Mouse (Mus musculus) right cerebral cortex, adult 18-20 months (tissue): ENCODE results near the gene Ccser1.
A peak's percentile ranks its signal among the peaks of the same experiment; 100 is the strongest.

Experiments
- DNase-seq: peaks from one replicate; pipeline ENCODE4 v3.0.0; 2022; ENCODE audit warnings: mixed read lengths

Gene Ccser1

GRCm38 (mm10) chr6:61179949-61180755 lies at the start of gene Ccser1:
Ccser1 (plus strand) TSS chr6:61180324.
- peak; percentile 83 for DNase-seq

DNA sequence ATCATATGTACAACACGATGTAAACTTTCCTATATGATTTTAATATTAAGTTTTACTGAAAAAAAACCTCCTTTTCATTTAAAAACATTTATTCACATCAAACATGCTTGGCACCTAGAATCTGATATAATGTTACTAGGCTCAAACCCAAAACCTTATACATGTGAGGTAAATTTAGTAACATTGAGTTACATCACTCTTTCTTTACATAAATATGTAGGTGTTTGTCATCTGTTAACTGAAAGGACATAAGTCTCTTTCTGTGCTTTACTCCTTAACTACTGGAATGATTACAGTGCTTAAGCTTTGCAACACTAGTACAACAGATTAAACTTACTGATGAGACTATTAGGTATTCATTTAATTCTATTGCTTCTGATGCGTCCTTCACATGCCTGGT lies 43.7 kb upstream of the Ccser1 start:
- no peak for DNase-seq

GRCm38 (mm10) chr6:61143031-61143430 lies 37.1 kb upstream of the Ccser1 start:
- DNase-seq = no peak

GRCm38 (mm10) chr6:61152924-61153323 lies 27.2 kb upstream of the Ccser1 start:
- DNase-seq = no peak

DNA sequence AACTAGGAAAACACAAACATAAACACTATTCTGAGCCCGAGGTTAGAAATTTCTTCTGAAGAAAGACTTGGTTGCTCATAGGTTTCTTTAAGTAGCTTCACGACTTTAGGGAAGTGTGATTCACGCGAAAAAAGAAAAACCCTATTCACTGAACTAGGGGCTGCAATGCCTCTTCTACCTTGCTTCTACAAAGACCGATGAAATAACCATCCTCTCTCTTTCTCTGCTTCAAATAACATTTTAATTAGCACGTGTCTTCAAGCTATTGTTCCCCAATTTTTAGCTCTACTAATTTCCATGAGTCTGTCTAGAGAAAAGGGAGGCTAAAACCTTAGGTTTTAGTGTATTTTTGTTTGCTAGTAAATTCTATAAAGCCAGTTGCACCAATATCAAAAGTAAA lies 25.5 kb upstream of the Ccser1 start:
- no peak for DNase-seq

DNA sequence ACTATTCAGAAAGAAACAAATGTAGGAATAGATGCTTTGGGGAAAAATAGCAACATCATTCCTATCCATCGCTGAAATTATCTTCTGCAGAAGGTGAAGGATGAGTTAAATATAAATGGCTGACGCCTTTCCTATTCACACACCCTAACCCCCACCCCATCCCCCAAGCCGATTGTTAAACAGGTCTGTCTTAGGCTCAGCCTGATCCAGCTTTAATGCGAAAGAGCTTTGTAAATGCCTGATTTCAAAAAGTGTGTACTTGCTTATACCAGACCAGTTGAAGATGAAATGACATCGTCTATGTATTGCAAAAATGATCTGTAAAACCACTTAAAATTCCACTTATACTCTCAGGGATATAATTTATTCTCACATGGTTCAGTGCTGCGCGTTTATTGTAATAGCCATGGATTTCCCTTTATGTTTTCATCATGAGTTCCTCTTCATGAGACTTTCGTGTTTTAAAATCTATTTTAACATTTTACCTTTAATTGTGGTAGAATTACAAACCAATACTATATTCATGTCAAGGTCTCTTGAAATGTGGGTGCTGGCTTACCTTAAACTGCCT lies 25.0 kb upstream of the Ccser1 start:
- no peak for DNase-seq

GRCm38 (mm10) chr6:61155718-61156117 lies 24.4 kb upstream of the Ccser1 start:
- DNase-seq = no peak

GRCm38 (mm10) chr6:61162117-61162516 lies 18.0 kb upstream of the Ccser1 start:
- no peak for DNase-seq

DNA sequence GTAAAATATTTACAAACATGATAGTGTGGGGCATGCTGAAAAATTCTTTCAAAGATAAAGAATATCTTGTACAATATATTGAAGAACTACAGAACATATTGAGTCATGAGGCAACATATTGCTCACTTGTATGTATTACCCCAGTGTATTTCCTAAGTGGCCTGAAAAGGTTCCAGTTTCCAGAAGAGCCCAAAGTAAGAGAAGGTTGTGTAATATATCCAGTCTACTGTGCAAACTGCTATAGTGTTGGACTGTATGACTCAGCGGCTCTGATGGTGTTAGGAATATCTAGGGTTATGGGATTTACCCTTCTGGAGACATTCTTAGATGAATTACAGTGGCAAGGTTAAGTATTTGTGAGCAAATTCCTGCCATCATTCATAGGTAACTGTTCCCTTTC lies 13.2 kb upstream of the Ccser1 start:
- no peak for DNase-seq

DNA sequence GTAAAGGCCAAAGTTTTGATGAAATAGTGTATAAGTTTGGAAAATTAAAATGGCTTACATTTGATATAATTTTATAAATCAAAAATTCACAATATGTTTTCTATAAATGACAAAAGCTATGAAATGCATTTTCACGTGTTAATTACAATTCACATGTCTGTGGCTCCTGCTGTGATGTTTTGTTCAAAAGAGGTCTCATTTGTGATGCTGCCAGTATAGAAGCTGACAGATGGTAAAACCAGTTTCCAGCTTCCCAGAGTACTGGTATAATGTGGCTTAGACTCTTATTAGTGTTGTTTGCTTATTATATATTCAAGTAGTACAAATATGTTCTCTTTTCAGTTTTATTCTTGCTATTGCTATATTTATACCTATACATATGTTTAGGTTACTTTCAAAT lies 4.0 kb upstream of the Ccser1 start:
- no peak for DNase-seq

- no peak for DNase-seq
Measured at GRCm38 (mm10) chr6:61177476-61177875, 2.6 kb upstream of the Ccser1 start.

- DNase-seq = no peak
Measured at GRCm38 (mm10) chr6:61179641-61179948, 529 bp upstream of the Ccser1 start.

DNA sequence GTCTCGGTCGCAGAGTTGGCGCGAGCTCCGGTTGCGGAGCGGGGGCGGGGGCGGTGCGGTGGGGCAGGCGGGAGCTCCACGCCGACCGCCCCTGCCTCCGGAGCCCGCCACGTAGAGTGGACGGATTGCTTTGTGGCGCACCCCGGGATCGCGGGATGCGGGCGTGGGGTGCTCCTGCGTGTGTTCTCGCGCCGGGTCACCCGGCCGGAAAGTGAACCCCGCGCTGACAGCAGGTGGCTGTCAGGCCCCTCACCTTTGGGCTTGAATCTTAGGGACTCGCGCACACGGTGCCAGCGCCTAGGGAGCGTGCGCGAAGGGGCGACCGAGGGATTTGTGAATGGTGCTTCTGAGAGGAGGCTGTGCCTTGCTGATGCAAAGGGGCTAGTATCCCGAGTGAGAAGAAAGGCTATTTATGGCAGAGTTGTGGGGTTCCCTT lies 650 bp downstream of the Ccser1 start:
- peak; percentile 43 for DNase-seq

GRCm38 (mm10) chr6:61189029-61189428 lies 8.9 kb downstream of the Ccser1 start:
- no peak for DNase-seq

DNA sequence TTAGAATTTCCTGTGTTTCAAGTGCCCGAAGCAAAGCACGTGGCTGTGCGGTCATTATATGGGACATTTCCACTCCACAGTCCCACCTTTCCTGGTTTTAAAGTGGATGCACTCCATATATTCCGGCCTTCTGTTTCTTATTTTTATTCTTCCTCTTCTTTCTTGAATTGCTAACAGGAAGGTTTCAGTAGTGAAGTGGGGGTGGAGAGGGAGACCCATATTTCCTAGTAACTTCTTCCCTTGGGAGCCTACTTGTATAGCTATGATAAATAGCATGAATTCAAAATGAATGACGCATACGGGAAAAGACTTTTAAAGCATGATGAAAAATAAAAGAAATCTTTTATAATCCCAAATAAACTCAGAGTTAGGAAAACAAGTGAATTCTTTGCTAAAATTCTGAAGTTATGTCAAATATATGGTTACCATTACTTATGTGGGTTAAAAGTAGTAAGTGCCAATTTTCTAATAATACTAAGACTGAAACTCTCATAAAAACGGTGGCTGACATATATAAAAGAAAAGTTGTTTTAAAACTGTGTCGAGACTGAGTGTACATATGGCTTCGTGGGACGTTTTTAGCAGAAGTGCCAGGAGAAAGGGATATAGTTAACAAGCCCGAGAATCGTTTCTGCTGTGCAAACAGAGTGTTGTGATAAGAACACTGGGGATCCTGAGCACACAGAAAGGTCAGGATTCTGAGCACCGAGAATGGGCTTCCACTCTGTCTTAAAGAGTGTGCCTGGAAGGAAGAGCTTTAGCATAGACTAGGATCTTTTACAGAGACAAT lies 11.7 kb downstream of the Ccser1 start:
- DNase-seq = peak; percentile 32

DNA sequence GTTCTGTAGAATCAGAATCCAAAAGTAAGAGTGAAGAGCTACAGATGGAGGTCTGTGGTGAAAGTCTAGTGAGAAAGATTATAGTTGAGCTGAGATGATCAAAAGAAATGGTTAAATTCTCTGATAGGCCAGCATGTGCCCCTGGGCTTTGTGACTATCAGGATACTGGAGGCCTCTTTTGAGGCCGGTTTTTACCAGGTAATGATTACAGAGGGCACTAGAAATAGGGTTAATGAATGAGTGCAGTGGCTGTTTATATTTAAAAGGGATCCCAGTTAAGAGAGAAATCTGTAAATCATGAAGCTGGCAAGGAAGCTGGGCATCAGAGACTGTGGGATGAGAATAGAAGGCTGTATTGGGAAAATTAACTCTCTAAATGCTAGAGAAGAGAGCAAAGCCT lies 23.2 kb downstream of the Ccser1 start:
- DNase-seq = no peak

- DNase-seq = no peak
Measured at GRCm38 (mm10) chr6:61206042-61206441, 25.9 kb downstream of the Ccser1 start.

GRCm38 (mm10) chr6:61206619-61207018 lies 26.5 kb downstream of the Ccser1 start:
- no peak for DNase-seq

DNA sequence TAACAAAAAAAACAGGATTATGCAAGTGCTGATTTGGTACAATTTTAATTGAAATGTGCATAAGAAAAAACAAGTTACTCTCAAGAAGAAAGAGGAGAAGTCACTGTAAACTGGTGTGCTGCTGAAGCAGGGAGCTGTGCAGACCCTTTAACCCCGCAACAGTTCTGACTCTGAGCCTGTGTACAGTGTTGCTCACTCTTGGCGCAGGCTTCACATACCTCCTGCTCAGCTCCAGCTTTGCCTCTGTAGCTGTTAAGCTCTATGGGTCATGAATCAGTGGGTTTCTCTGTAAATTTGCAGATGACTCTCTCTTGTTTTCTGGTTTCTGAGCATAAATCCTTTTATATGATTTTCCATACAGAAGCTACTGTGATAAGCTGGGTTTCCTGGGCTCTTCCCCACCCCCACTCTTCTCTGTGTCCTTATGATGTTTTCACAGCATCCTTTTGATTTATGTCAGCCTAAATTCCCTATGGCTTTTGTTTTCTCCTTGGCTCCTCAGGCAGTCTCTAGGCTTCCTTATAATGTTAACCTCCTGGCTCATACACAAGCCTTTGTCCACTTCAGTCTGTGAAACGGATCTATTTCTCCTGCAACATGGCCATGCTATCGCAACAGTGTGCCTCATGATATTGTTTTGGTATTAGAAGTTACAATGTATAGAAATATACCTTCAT lies 30.1 kb downstream of the Ccser1 start:
- no peak for DNase-seq

DNA sequence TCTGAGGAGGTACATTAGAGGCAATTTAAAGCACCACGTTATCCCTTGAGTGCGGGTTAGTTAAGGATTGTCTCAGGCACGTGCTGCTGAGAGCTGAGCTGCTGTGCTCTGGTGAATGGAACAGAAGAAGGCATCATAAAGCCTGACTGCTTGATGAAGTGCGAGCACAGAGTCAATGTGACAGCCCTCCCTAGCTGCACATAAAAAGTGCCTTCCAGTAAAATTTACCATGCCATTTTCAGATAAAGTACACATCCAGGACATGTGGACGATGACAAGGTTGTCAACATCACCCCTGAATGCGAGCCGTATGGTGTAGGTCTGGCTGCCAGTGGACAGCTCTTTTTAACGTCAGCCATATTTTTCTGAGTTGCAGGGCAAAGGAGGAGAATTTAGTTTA lies 35.6 kb downstream of the Ccser1 start:
- DNase-seq = no peak

GRCm38 (mm10) chr6:61216514-61216913 lies 36.4 kb downstream of the Ccser1 start:
- no peak for DNase-seq

GRCm38 (mm10) chr6:61217717-61218116 lies 37.6 kb downstream of the Ccser1 start:
- no peak for DNase-seq

GRCm38 (mm10) chr6:61223563-61223962 lies 43.4 kb downstream of the Ccser1 start:
- DNase-seq = no peak
